Mouse (Mus musculus) natural killer cell, adult 2 months (primary cell): ENCODE results near the gene Cnksr2.

Experiments
- DNase-seq, 2 experiments: peaks; one replicate each; pipeline ENCODE4 v3.0.0; 2022; ENCODE audit warnings: low spot score in 2 of 2

Cnksr2 gene

GRCm38 (mm10) chrX:158043057-158043843 is at the start of gene Cnksr2:
TSS of gene Cnksr2 (minus strand) at chrX:158043294.
- DNase-seq: no peak

DNA sequence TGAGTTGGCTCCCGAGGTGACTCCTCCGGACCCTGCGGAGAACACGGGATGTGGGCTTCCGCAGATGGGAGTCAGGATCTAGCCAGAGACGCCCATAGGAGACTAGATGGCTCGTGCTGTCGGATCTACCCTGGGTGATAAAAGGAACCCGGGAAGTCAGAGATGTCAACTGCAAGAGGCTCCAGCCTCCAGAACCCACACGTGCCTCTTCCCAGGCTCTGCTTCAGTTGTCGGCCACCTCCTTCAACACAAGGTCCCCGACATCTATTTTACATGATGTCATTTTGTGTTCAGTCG is 698 bp upstream of the Cnksr2 start:
- no peak for DNase-seq

DNA sequence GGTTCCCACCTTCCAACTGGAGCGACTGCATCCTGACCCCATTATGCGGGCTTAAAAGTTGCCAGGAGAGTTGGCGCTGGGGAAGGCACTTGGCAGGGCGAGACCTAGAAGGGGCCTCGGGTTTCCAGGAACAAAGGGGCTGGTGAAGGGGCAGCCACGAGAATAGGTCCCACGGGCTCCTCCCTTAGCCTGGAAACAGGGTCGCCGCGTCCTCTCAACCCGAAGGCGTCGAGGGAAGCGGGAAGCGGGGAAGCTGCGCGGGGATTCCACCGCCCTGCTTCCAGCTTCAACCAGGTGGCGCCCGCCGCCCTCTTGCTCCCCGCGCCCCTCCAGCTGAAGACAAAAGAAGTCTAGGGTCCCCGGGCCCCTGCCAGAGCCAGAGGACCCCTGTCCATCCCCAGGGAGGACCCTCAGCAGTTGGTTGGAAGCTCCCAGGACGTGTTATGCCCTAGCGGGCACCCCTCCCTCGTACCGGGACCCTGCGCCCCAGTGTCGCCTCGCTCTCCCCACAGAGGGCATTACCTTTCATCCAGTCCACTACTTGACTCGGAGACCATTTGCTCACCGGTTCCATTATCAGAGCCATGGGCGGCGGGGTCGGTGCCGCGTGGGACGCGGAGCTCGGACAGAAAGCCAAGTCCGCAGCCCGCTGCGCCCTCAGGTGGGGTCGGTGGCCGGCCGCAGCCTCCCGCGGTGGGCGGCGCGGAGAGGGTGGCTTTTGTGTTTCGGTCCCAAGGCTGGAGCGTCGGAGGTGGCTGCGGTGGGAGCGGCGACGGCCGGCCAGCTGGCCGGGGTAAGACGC is 638 bp downstream of the Cnksr2 start:
- DNase-seq: no peak

DNA sequence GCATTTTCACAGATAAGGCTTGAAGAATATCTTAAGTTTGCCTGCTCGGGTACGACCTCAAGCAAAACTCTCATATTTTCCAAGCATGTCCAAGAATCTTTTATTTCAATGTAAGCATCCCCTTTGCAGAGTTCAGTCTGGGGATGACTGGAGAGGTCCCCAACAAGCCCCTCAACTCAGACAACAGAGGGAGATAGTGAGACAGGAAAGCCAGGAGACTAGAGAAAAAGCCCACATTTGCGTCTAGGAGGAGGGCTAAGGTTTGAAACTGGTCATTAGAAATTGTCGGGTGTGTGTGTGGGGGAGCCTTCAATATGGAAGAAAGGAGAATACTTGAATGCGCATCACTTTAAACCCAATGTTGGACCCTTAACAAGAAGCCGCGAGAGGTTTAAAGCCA is 1.4 kb downstream of the Cnksr2 start:
- no peak for DNase-seq

- DNase-seq: no peak
Measured at GRCm38 (mm10) chrX:157951698-157952097, 91.4 kb downstream of the Cnksr2 start.

DNA sequence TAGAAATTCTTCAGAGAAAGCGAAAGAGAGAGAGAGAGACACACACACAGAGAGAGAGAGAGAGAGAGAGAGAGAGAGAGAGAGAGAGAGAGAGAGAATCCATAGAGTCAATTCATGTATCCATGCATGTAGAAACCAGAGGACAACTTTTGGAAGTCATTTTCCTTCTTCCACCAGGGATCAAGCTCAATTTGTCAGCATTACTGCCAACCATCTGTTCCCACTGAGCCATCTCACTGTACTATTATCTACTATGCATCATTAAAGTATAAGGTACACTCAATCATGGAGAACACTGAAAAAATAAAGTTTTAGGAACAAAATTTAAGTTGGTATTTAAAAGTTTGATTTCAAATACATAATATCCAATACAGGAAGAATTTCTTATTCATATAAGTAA is 93.8 kb downstream of the Cnksr2 start:
- no peak for DNase-seq

DNA sequence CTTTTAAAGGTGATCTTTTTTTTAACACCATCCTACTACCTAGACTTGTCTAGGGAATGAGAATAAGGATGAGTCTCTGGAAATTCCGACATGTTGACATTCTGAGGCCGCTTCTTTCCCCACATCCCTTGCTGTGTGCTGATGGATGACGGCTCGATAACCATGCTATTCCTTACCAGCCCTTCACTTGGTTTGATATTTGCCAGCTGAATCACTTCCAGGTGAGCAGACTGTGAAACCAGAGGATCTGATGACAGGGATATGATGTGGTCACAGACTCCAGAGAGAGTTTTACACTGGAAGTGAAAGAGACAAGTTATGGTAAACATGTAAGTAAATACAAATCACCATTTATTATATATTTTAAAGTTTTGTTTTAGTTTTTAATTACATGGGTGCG is 98.0 kb downstream of the Cnksr2 start:
- DNase-seq: no peak

DNA sequence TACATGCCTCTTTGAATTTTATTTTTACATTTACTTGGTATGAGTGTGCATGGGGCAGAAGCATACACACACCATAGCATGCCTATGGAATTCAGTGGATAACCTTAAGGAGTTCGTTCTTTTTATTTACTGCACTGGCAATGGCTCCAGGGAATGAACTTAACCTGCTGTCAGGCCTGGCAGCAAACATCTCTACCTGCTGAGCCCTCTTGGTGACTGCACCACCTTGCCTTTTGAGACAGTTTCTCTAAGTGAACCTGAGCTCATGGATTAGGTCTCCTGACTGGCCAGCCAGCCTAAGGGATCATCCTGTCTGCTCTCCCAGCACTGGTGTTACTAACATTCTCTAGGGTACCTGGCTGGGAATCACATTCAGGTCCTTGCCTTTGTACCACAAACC is 106.5 kb downstream of the Cnksr2 start:
- DNase-seq: no peak

DNA sequence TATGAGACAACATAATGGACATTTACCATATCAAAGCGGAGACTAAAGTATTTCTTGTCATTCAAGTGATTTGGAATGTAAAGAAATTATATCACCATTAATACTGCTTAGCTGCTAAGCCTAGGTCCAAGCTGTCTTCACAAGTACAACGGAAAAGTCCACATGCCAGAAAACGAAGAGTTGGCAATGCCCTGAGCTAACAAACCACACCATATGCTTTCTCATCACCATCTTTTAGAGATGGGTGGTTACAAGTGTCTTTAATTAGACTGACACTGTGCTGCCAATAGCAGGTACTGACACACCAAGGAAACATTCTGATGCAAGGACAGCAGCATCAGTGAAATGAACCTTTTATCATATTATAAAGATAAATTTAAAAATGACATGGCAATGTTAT is 123.0 kb downstream of the Cnksr2 start:
- DNase-seq: no peak

DNA sequence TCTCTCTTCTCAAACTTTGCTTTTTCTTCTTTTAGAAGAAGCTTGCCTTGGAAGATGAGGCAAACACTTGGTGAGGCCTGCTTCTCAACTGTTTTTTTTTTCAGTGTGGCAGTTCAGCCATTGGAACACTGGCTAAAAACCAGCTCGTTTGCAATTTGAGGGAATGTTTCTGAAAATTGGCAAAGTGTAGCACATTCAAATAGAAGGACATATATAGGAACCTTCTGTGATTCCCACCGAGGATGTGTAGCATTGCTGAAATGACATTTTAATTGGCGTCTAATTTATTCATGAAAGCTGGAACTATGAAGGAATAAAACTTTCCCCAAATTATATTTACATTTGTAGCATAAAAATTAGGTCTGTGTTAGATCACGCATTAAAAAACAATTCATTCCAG is 213.1 kb downstream of the Cnksr2 start:
- no peak for DNase-seq

- no peak for DNase-seq
Measured at GRCm38 (mm10) chrX:157818921-157819260, 224.2 kb downstream of the Cnksr2 start.

DNA sequence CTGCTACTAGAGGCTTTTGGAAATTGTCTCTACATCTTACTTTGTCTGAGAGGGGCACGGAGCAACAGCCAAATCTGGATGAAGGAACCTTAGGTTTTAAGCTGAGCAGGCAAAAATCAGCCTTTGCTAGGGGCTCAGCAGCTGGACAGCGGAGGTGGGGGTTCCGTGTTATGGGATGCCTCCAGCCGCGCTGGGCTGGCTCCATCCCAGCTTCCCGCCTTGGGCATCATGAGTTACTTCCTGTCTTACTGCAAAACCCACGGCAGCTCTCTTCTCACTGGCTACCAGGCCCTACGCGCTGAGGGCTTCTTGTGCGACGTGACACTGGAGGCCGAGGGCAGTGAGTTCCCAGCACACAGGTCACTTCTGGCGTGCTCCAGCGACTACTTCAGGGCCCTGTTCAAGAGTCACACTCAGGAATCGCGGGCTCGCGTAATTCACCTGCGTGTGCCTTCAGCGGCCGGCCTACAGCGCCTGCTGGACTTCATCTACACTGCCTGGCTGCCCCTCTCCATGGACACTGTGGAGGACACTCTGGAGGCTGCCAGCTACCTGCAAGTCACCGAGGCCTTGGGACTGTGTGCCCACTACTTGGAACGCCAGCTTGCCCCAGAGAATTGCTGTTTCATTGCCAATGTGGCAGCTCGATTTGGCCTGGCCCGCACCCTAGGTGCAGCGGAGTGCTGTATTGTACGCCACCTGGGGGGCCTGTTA is 224.7 kb downstream of the Cnksr2 start, which contains the start of gene Klhl34:
TSS of gene Klhl34 (plus strand) at position 229 of the 714 bp plus-strand sequence.
- DNase-seq: no peak

GRCm38 (mm10) chrX:157817571-157818206 is 225.4 kb downstream of the Cnksr2 start:
- DNase-seq: no peak

DNA sequence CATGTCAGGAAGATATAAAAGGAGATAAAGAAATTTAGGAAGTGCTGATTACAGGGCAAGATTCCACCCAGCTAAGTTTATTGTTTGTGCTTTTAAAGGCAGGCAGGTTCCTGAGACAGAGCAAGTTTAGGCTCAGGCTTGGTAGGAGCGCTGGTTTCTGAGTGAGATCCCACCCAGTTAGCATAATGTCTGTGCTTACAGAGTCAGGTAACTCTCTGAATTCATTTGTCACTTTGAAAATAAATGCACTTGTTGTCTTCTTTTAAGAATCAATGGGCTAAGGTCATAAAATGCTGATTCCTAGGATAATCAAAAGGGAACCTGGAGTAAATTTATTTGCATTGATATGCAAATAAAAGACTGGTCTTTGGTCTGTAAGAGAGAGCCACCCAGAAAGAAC is 233.4 kb downstream of the Cnksr2 start:
- no peak for DNase-seq

GRCm38 (mm10) chrX:157801669-157802068 is 241.4 kb downstream of the Cnksr2 start:
- no peak for DNase-seq
